Mouse (Mus musculus): ENCODE data around the gene 4930512M02Rik. TPM values are rescaled to one million over a fixed set of nuclear protein-coding genes. Genes with fewer than 3 reads are reported as not detected.
"Not testable (repeated sequence)": the region's sequence is repeated elsewhere in the genome, so short reads cannot be mapped to it uniquely, and the experiment has no call there.

The 4930512M02Rik gene
- total RNA-seq (2014; rRNA removed) (not detected in 2 replicates), polyA plus RNA-seq (2012; rRNA removed) (not detected in 2 replicates)

- H3K4me1 ChIP-seq (ENCODE audit: control insufficient read depth, insufficient read depth, low read length); H3K27ac ChIP-seq (replicated peaks; ENCODE audit: insufficient read depth, low read depth, low read length); H3K79me2 ChIP-seq (ENCODE audit: control insufficient read depth, insufficient read depth, low read length); H3K36me3 ChIP-seq (ENCODE audit: control insufficient read depth, insufficient read depth, low read length); H3K27me3 ChIP-seq (ENCODE audit: control insufficient read depth, insufficient read depth, low read length); H3K4me3 ChIP-seq (ENCODE audit: insufficient read depth, low read depth, low read length); H3K9ac ChIP-seq (ENCODE audit: low read depth, low read length); DNase-seq (ENCODE audit: extremely low read depth, low read depth, low spot score): not testable (repeated sequence)
- whole genome bisulfite sequencing: 82% methylated on average over 3 of the region's 4 CpGs
These were observed at the start of gene 4930512M02Rik for GRCm38 (mm10) chr11:11627735-11628134. Gene 4930512M02Rik (minus strand): TSS chr11:11627835.

GRCm38 (mm10) chr11:11677165-11677564 lies 49.5 kb upstream of the 4930512M02Rik start:
- Histone ChIP-seq H3K4me3 (ENCODE audit: insufficient read depth, low read depth, low read length) (no peak overlapping the region), H3K9ac (ENCODE audit: low read depth, low read length) (no peak overlapping the region), H3K4me1 (ENCODE audit: control insufficient read depth, insufficient read depth, low read length) (no peaks in the 10 kb centered on the region), H3K27me3 (ENCODE audit: control insufficient read depth, insufficient read depth, low read length) (no peaks in the 10 kb centered on the region), H3K36me3 (ENCODE audit: control insufficient read depth, insufficient read depth, low read length) (no peaks in the 10 kb centered on the region), H3K27ac (replicated peaks; ENCODE audit: insufficient read depth, low read depth, low read length) (no peak overlapping the region), H3K79me2 (ENCODE audit: control insufficient read depth, insufficient read depth, low read length) (no peaks in the 10 kb centered on the region)
- no peak for DNase-seq (ENCODE audit: extremely low read depth, low read depth, low spot score)
- TF ChIP-seq POLR2A (IDR thresholded peaks at IDR 0.05; ENCODE audit: extremely low read depth, insufficient read depth, low read length) (no peak), CTCF (IDR thresholded peaks at IDR 0.05; ENCODE audit: low read depth, low read length) (no peak)
- WGBS: 86% methylated on average over 7 of the region's 7 CpGs

GRCm38 (mm10) chr11:11676068-11676741 lies 48.6 kb upstream of the 4930512M02Rik start:
- TF ChIP-seq CTCF (IDR thresholded peaks at IDR 0.05; ENCODE audit: low read depth, low read length) (no peak), POLR2A (IDR thresholded peaks at IDR 0.05; ENCODE audit: extremely low read depth, insufficient read depth, low read length) (no peak)
- Histone ChIP-seq H3K79me2 (ENCODE audit: control insufficient read depth, insufficient read depth, low read length) (no peaks in the 10 kb centered on the region), H3K36me3 (ENCODE audit: control insufficient read depth, insufficient read depth, low read length) (no peaks in the 10 kb centered on the region), H3K4me3 (ENCODE audit: insufficient read depth, low read depth, low read length) (no peak overlapping the region), H3K9ac (ENCODE audit: low read depth, low read length) (no peak overlapping the region), H3K4me1 (ENCODE audit: control insufficient read depth, insufficient read depth, low read length) (no peaks in the 10 kb centered on the region), H3K27ac (replicated peaks; ENCODE audit: insufficient read depth, low read depth, low read length) (no peak overlapping the region), H3K27me3 (ENCODE audit: control insufficient read depth, insufficient read depth, low read length) (no peaks in the 10 kb centered on the region)
- DNase-seq (ENCODE audit: extremely low read depth, low read depth, low spot score): no peak
- 80% methylated on average over 9 of the region's 9 CpGs for WGBS

- Histone ChIP-seq H3K27ac (replicated peaks; ENCODE audit: insufficient read depth, low read depth, low read length) (no peak overlapping the region), H3K4me3 (ENCODE audit: insufficient read depth, low read depth, low read length) (no peak overlapping the region), H3K79me2 (ENCODE audit: control insufficient read depth, insufficient read depth, low read length) (no peaks in the 10 kb centered on the region), H3K9ac (ENCODE audit: low read depth, low read length) (no peak overlapping the region), H3K4me1 (ENCODE audit: control insufficient read depth, insufficient read depth, low read length) (no peaks in the 10 kb centered on the region), H3K36me3 (ENCODE audit: control insufficient read depth, insufficient read depth, low read length) (no peaks in the 10 kb centered on the region), H3K27me3 (ENCODE audit: control insufficient read depth, insufficient read depth, low read length) (no peaks in the 10 kb centered on the region)
- DNase-seq (ENCODE audit: extremely low read depth, low read depth, low spot score): no peak
- no peak for TF ChIP-seq POLR2A (IDR thresholded peaks at IDR 0.05; ENCODE audit: extremely low read depth, insufficient read depth, low read length)
- TF ChIP-seq CTCF (IDR thresholded peaks at IDR 0.05; ENCODE audit: low read depth, low read length): no peak
These were observed 47.4 kb upstream of the 4930512M02Rik start for GRCm38 (mm10) chr11:11675063-11675462.

- no peaks in the 10 kb centered on the region for H3K79me2 ChIP-seq (ENCODE audit: control insufficient read depth, insufficient read depth, low read length)
- no peak for DNase-seq (ENCODE audit: extremely low read depth, low read depth, low spot score)
- H3K4me3 ChIP-seq (ENCODE audit: insufficient read depth, low read depth, low read length): no peak overlapping the region
- H3K27me3 ChIP-seq (ENCODE audit: control insufficient read depth, insufficient read depth, low read length): no peaks in the 10 kb centered on the region
- no peak overlapping the region for H3K27ac ChIP-seq (replicated peaks; ENCODE audit: insufficient read depth, low read depth, low read length)
- no peak overlapping the region for H3K9ac ChIP-seq (ENCODE audit: low read depth, low read length)
- TF ChIP-seq CTCF (IDR thresholded peaks at IDR 0.05; ENCODE audit: low read depth, low read length) (no peak), POLR2A (IDR thresholded peaks at IDR 0.05; ENCODE audit: extremely low read depth, insufficient read depth, low read length) (no peak)
- WGBS: 64% methylated on average over 4 of the region's 4 CpGs
- no peaks in the 10 kb centered on the region; the same call in 1 of the 2 replicates for H3K4me1 ChIP-seq (ENCODE audit: control insufficient read depth, insufficient read depth, low read length)
- H3K36me3 ChIP-seq (ENCODE audit: control insufficient read depth, insufficient read depth, low read length): no peaks in the 10 kb centered on the region
These were observed 45.3 kb upstream of the 4930512M02Rik start for GRCm38 (mm10) chr11:11672974-11673373.

GRCm38 (mm10) chr11:11667922-11668290 lies 40.3 kb upstream of the 4930512M02Rik start:
- 93% methylated on average over 3 of the region's 3 CpGs for WGBS
- no peaks in the 10 kb centered on the region for H3K79me2 ChIP-seq (ENCODE audit: control insufficient read depth, insufficient read depth, low read length)
- H3K27me3 ChIP-seq (ENCODE audit: control insufficient read depth, insufficient read depth, low read length): no peaks in the 10 kb centered on the region
- TF ChIP-seq CTCF (IDR thresholded peaks at IDR 0.05; ENCODE audit: low read depth, low read length) (no peak), POLR2A (IDR thresholded peaks at IDR 0.05; ENCODE audit: extremely low read depth, insufficient read depth, low read length) (no peak)
- no peak overlapping the region for H3K9ac ChIP-seq (ENCODE audit: low read depth, low read length)
- DNase-seq (ENCODE audit: extremely low read depth, low read depth, low spot score): no peak
- H3K36me3 ChIP-seq (ENCODE audit: control insufficient read depth, insufficient read depth, low read length): no peaks in the 10 kb centered on the region
- H3K4me1 ChIP-seq (ENCODE audit: control insufficient read depth, insufficient read depth, low read length): no peaks in the 10 kb centered on the region; the same call in 1 of the 2 replicates
- 0 out of 2 replicates have a peak overlapping the region, but pooled peaks have one; percentile 39 for H3K27ac ChIP-seq (replicated peaks; ENCODE audit: insufficient read depth, low read depth, low read length)
- no peak overlapping the region for H3K4me3 ChIP-seq (ENCODE audit: insufficient read depth, low read depth, low read length)
